Mouse (Mus musculus): ENCODE results near the gene Slc38a10.

Slc38a10 gene

DNA sequence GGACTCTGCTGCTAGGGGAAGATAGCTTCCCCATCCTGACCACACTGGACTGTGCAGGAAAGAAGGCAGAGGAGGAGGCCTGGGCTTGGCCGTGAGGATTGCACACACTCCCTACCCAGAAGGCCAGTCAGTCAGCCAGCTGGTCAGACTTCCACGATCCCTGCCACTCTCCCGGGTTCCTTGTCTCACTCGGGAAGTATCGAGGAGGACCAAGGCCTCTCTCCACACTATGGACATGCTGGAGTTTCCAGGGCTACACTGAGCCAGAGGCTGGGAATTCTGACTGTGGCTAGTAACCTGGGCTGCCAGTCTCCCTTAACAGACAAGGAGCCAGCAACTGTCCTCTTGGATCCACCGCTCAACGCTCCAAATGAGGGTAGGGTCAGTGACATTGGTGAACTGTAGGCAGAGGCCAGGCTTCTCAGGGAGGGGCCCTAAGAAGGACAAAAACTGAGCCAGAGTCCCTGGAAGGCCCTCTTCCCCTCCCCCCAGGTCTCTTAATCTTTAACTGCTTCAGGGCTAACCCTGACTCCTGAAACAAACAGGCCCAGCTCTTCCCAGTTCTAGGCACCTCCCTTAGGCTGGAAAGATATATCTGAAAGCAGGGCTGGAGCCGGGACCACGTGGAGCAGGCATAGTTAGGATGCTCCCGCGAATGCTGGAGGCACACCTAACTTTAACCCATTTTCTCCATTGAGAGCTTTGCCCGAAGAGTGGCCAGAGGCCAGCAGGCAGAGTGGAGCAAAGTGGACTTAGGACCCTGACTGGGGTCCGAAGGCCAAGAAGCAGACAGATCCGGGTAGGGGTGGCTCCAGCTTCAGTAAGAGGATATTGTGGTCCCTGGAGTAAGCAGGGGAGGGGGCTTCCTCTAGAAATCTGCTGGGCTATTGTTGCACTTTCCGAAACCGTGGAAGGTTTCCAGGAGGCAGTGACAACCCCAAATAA is 33.5 kb upstream of the Slc38a10 start:
- CTCF ChIA-PET: interaction anchor here (0.5 to 2.1 kb wide), 8 partner anchors 11 to 26 kb away, joined by 3 to 18 read pairs (median 5); no protein-coding TSS in a partner anchor

DNA sequence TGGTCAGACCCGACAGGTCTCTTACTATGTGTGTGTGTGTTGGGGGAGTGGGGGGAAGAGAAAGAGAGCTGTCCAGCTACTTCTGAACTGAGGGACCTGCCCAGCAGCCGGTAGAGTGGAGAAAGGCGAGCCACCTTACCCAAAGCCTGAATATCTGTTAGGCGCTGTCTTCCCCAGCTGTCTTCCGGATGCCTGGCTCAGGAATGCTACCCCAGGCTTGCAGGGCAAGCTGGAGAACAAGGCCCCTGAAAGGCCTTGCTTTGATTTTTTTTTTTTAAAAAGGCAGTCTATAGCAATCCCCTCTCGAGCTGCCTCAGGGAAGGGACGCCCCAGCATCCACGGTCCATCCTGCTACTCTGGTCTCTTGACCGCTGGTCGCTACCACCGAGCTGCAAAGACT is 32.6 kb upstream of the Slc38a10 start:
- POLR2A ChIA-PET: interaction anchor here (0.6 to 11.5 kb wide), 24 partner anchors 10 to 241 kb away, joined by 3 to 140 read pairs (median 4); partner anchors contain the start of genes Baiap2 (in 2 of the 4), Slc38a10 (in 2 of the 4), Bahcc1 (in 1 of the 4) and Ndufaf8 (in 1 of the 4)
- CTCF ChIA-PET: interaction anchor here (0.5 to 2.1 kb wide), 10 partner anchors 10 to 63 kb away, joined by 3 to 18 read pairs (median 4); no protein-coding TSS in a partner anchor

More for the DNA sequence above, 33.5 kb upstream of the Slc38a10 start:
- POLR2A ChIA-PET: interaction anchor here (0.6 to 11.5 kb wide), 28 partner anchors 8 to 1303 kb away, joined by 3 to 140 read pairs (median 4); partner anchors contain the start of genes Baiap2 (in 2 of the 4), Slc38a10 (in 2 of the 4) and Bahcc1 (in 1 of the 4)

DNA sequence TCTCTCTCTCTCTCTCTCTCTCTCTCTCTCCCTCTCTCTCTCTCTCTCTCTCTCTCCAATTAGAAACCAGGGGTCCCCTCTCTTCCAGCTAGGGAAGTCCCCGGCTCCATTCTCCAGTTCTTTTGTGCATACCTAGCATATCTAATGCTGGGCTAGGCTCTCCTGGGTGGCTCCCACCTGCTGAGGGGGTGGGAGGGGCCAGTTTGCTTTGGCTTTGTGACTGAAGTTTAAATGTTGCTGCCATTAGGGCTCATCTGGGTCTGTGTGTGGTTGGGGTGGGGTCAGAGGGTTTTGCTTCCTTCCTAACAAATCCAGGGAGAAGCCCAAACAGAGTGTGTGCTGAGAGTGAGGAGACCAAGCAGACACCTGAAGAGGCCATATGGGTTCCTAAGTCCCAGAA is 32.0 kb upstream of the Slc38a10 start:
- POLR2A ChIA-PET: interaction anchor here (0.6 to 11.5 kb wide), 23 partner anchors 10 to 281 kb away, joined by 3 to 140 read pairs (median 4); partner anchors contain the start of genes Baiap2 (in 2 of the 4), Bahcc1 (in 1 of the 4), Ndufaf8 (in 1 of the 4) and Slc38a10 (in 1 of the 4)
- CTCF ChIA-PET: interaction anchor here (0.6 to 1.7 kb wide), 8 partner anchors 13 to 62 kb away, joined by 3 to 6 read pairs (median 4); no protein-coding TSS in a partner anchor

DNA sequence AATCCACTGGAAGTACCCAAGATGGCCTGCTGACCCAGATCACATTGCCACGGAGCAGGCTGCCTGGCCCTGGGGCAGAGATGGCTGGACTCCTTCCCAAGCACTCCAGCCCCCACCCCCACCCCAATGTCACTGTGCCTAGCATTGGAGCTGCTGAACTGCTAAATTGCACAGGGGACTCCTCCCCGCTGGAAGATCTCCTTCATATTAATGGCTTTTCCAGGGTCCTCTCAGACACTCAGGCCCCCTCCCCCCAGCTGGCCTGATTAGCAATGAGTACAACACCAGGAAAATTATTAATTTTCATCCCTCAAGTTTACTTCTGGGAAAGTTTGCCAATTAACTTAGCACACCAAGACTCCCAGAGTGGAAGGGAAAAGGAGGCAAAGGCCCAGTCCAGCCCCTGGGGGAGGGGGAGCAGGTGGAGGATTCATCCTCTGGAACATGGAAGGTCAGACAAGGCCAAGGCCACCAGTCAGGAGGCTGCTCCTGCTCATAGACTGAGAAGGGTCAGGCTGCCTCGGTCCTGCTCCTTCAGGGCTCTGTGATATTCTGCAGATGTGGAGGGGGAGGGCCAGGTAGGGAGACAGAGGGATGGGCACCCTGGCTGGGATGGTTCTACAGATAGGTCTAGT is 31.4 kb upstream of the Slc38a10 start:
- CTCF ChIA-PET: interaction anchor here (0.6 to 1.3 kb wide), 7 partner anchors 13 to 117 kb away, joined by 3 to 6 read pairs (median 4); no protein-coding TSS in a partner anchor
- POLR2A ChIA-PET: interaction anchor here (0.6 to 11.5 kb wide), 18 partner anchors 9 to 402 kb away, joined by 3 to 140 read pairs (median 5); partner anchors contain the start of genes Baiap2 (in 1 of the 4), Ndufaf8 (in 1 of the 4), Slc38a10 (in 1 of the 4) and Tepsin (in 1 of the 4)

DNA sequence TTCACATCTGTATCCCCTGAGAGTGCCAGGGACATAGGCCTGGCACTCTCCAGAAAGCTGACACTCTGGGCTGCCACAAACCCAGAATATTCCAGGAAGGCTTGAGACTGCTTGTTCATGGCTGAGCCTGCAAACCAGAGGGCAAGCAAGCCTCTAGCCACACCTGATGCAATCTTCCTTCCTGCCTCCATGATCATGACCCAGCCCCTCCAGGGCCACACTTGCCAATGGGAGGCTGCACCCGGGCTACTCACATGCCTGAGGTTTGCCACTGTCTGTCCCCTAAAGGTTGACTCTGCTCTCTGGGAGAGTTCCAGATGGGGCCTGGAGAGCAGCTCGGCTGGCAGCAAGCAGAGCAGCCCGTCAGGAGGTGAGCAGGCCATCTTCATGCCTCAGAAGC is 30.2 kb upstream of the Slc38a10 start:
- CTCF ChIA-PET: interaction anchor here in 1 of 4 experiments (0.6 to 1.3 kb wide), 2 partner anchors 12 to 221 kb away, joined by 4 to 5 read pairs; no protein-coding TSS in a partner anchor
- POLR2A ChIA-PET: interaction anchor here in 3 of 4 experiments (0.6 to 11.5 kb wide), 6 partner anchors 8 to 119 kb away, joined by 3 to 140 read pairs (median 5); no protein-coding TSS in a partner anchor

DNA sequence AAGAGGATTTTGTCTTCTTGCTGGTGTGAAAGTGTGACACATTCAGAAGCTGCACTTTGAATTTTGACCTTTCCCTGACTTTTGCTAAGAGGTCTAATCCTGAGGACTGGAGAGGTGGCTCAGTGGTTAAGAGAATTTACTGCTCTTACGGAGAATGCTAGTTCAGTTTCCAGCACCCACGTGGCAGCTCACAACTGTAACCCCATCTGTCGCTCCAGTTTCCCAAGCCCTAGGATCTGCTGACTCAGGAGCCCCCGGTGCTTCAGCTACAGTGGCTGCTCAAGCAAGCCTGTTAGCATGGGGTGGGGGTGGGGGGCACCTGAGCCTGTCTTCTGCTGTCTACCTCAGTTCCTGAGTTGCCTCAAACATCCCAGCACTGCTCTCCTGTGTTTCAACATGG is 28.2 kb upstream of the Slc38a10 start:
- POLR2A ChIA-PET: interaction anchor here in 2 of 4 experiments (1.5 to 4.0 kb wide), 4 partner anchors 10 to 14 kb away, joined by 3 to 18 read pairs (median 8); no protein-coding TSS in a partner anchor
- CTCF ChIA-PET: interaction anchor here in 2 of 4 experiments (0.7 to 1.8 kb wide), 2 partner anchors 10 kb away, joined by 4 to 7 read pairs; no protein-coding TSS in a partner anchor

DNA sequence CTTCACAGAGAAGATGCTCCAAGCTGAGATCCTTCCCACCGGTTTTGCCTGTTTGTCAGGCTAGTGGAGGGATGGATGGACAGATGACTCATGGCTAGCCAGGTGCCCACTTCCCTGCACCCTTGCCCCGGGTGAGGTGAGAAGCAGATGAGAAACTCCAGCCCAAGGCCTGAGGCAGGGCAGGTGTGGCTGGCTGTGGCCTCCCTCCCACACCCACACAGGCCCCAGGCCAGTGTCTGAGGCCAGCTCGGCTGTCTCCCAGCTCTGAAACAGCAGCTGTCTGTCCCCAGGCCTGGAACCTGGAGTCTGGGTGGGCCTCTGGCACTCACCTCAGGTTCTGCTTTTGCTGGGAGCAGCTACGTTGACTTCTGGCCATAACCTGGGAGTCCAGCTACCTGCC is 24.8 kb upstream of the Slc38a10 start:
- POLR2A ChIA-PET: interaction anchor here in 3 of 4 experiments (1.1 to 11.9 kb wide), 6 partner anchors 8 to 25 kb away, joined by 3 to 130 read pairs (median 8); partner anchors contain the start of gene Slc38a10 (in 1 of the 3)
- CTCF ChIA-PET: interaction anchor here in 2 of 4 experiments (1.1 to 1.5 kb wide), 3 partner anchors 9 to 13 kb away, joined by 3 to 5 read pairs (median 3); no protein-coding TSS in a partner anchor

DNA sequence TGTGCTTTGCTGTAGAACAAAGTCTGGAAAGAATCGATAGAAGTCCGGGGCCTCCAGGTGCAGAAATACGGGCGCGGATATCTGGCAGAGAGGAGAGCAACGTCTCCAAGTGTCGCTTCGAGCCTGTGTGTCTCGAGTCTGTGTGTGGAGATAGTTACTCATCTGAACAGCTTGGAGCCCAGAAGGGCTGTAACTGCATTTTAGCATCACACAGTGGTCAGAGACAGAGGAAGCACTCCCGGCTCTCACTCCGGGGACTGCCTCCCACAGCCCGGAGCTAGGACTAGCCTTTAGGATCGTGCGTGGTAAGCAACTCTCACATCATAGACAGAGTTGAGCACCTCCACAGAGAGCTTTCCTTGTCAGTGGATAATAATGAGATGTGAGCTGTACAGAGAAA is 22.1 kb upstream of the Slc38a10 start:
- ChIA-PET POLR2A (interaction anchor here (0.7 to 11.9 kb wide), 16 partner anchors 8 to 231 kb away, joined by 3 to 130 read pairs (median 5); partner anchors contain the start of genes Baiap2 (in 1 of the 4) and Slc38a10 (in 1 of the 4)), CTCF (interaction anchor here in 3 of 4 experiments (1.0 to 1.6 kb wide), 6 partner anchors 10 to 160 kb away, joined by 3 to 7 read pairs (median 4); no protein-coding TSS in a partner anchor)

DNA sequence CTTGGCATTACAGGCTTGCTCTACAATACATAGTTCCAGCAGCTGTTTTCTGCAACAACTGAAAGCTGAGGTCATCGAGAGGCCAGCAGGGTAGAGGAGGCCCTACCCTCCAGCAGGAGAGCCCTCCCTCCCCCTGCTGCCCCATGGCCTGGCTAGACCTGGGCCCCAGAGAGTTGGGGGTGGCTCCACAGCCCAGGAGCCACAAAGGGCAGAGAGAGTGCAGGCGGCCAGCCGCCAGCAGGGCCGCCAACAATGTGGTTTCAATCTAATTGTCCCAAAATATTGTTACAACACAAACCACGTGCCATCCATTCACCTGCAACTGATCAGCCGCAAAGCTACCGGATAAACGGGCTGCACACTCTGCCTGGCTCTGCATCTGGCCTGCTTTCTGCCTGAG is 20.0 kb upstream of the Slc38a10 start:
- ChIA-PET CTCF (no interaction called here), POLR2A (interaction anchor here in 2 of 4 experiments (0.5 to 11.9 kb wide), 7 partner anchors 12 to 145 kb away, joined by 3 to 130 read pairs (median 3); partner anchors contain the start of gene Slc38a10 (in 1 of the 2))

DNA sequence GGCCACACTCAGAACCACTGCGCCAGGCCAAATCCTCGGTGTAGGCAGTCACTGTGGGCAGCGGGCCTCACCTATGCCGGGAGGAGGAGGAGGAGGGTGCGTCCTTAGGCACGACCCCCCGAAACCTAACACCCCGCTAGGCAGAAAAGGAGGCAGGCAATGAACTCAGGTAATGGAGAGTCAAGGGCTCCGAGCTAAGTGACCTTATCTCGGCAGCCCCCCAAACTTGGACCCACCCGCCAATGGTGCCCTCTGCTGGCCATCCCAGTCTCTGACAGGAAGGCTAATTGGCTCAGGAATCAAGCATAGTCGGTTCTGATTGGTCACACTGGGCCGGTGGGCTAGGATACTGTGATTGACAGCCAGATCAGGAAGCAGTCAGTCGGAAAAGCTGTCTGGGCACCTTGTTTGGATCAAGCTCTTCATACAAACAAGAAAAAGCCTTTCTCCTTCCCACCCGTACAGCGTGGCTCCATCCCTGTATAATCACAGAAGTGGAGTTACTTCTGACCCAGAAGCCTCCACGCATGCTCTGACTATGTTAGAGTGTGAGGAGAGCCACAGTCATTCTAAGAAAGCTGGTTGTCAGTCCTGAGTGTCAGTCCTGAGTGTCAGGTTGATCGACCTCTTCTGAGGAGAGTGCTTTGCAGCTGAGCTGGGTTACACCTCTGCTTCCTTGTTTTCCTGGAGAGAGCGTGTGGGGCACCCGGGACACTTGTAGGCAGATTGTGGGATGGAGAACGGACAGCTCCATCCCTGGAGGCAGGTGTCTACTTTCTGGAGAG is 18.3 kb upstream of the Slc38a10 start:
- CTCF ChIA-PET: interaction anchor here (0.5 to 4.9 kb wide), 68 partner anchors 8 to 1393 kb away, joined by 3 to 34 read pairs (median 4); partner anchors contain the start of genes Bahcc1 (in 1 of the 4), Cep131 (in 1 of the 4), Faap100 (in 1 of the 4) and Slc38a10 (in 1 of the 4)
- POLR2A ChIA-PET: interaction anchor here (0.5 to 11.9 kb wide), 41 partner anchors 9 to 232 kb away, joined by 3 to 140 read pairs (median 4); partner anchors contain the start of genes Slc38a10 (in 4 of the 4), Bahcc1 (in 1 of the 4), Baiap2 (in 1 of the 4) and Ndufaf8 (in 1 of the 4)

DNA sequence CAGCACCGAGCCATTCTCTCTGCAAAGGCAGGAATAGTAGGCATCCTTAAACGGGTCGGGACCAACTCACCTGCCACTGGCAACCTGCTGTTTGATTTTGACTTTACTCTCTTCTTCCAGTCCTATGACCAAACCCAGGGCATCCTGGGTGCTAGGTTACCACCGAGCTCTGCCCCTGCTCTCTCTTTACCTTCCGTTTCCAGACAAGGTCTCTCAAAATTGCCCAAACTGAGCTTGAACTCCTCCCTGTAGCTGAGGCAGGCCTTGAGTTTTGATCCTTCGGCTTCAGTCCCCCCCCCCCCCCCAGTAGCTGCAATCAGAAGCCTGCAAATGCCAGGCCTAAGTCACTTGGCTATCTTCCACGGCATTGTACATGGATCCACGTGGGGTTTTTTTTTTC is 17.4 kb upstream of the Slc38a10 start:
- CTCF ChIA-PET: interaction anchor here (0.5 to 4.9 kb wide), 52 partner anchors 8 to 712 kb away, joined by 3 to 34 read pairs (median 4); partner anchors contain the start of gene Slc38a10 (in 1 of the 4)

DNA sequence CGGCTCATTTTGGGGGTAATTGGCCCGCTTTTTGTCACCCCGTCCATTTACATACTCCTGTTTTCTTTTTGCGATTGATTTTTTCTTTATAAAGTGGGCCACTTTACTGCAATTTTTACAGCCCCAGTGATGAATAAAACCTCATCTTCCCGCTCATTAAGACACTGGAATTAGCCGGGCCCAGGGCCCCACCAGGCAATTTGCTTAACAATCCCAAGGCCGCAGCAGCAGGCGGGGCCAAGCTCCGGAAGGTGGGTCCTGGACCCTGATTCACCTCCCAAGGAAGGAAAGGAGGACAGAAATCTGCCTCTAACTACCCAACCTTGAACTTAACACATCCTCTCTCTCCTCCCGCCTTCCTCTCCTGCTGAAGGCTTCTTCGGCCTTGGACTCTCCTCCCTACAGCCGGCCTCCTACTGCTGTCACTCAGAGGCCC is 16.8 kb upstream of the Slc38a10 start:
- ChIA-PET CTCF (interaction anchor here (0.5 to 4.9 kb wide), 30 partner anchors 8 to 711 kb away, joined by 3 to 34 read pairs (median 4); partner anchors contain the start of gene Slc38a10 (in 1 of the 4)), POLR2A (interaction anchor here in 3 of 4 experiments (0.6 to 11.9 kb wide), 36 partner anchors 9 to 231 kb away, joined by 3 to 140 read pairs (median 5); partner anchors contain the start of genes Slc38a10 (in 3 of the 3), Bahcc1 (in 2 of the 3), Baiap2 (in 2 of the 3) and Cep131 (in 1 of the 3))

More for the DNA sequence above, 17.4 kb upstream of the Slc38a10 start:
- POLR2A ChIA-PET: interaction anchor here (0.6 to 11.9 kb wide), 44 partner anchors 9 to 231 kb away, joined by 3 to 140 read pairs (median 4); partner anchors contain the start of genes Bahcc1 (in 2 of the 4), Baiap2 (in 2 of the 4), Ndufaf8 (in 2 of the 4) and Slc38a10 (in 2 of the 4)

DNA sequence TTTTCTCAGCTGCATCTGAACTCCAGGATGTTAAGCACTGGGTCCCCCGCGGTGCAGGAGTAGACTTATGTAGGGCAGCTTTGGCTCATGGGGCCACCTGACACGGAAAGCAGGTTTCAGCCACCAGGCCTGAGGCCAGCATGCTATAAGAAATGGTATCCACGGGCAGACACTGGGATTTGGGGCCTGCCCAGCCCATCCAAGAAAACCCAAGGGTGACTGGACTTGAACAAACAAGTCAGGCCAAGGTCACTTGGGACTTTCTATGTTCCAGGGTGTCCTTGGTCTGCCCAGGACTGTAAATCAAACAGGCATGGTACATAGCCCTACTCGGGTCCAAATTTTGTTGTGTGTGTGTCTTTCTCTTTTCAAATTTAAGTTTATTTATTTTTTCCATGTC is 15.9 kb upstream of the Slc38a10 start:
- ChIA-PET CTCF (interaction anchor here (0.6 to 4.9 kb wide), 22 partner anchors 9 to 247 kb away, joined by 3 to 34 read pairs (median 4); partner anchors contain the start of gene Slc38a10 (in 1 of the 4)), POLR2A (interaction anchor here (0.5 to 11.9 kb wide), 40 partner anchors 8 to 918 kb away, joined by 3 to 140 read pairs (median 4); partner anchors contain the start of genes Baiap2 (in 3 of the 4), Slc38a10 (in 3 of the 4), Cep131 (in 2 of the 4) and Faap100 (in 1 of the 4))

DNA sequence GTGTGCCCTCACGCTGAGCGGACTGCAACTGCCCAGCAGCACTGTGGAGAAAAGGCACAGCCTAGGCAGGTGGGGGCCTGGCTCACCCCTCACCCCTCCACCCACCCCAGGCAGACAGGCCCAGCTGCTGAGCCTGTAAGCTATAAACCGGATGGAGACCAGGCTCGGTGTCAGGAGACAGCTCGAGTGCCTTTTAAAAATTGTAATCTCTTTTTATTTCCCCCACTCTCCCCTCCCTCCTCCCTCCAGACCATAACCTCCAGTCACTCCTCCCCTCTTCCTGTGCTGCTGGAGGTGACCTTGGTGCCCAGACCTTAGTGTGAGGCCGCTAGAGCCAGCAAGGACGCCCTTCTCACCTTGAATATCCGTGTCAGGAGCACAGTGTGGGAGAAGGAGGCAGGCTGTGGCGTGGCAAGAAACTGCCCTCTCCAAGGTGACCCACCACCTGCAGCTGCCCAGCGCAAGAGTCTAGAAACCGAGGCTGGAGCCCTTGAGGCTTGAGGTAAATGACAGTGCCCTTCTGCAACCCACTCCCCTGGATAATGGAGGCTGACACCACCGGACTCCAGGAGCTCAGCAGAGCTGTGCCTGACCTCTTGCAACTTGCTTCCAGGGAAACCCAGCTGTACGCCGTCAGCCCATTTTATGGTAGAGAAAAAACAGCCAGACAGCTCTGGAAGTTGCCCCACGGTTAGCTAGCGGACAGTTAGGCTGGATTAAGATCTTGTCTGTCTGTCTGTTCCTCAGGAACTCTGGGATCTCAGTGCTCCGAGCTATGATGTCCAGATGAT is 13.5 kb upstream of the Slc38a10 start:
- CTCF ChIA-PET: interaction anchor here in 3 of 4 experiments (0.5 to 2.5 kb wide), 16 partner anchors 10 to 144 kb away, joined by 3 to 8 read pairs (median 4); partner anchors contain the start of gene Slc38a10 (in 1 of the 3)
- POLR2A ChIA-PET: interaction anchor here (1.0 to 11.9 kb wide), 20 partner anchors 8 to 223 kb away, joined by 3 to 140 read pairs (median 5); partner anchors contain the start of genes Baiap2 (in 1 of the 4) and Slc38a10 (in 1 of the 4)
